Mouse (Mus musculus) lung, embryonic 14.5 days (tissue): Measurements from ENCODE around the gene Cryaa. TPM values are rescaled to one million over a fixed set of nuclear protein-coding genes. Genes with fewer than 3 reads are reported as not detected.
A peak's percentile ranks its signal among the peaks of the same experiment; 100 is the strongest.

ENCODE experiments used
- ATAC-seq: fragments of 200-750 bp; cut with Nextera tagmentation; 2 replicates; pipeline ENCODE4 v1.8.0; 2017; ENCODE audit warnings: mild to moderate bottlenecking, moderate TSS enrichment, moderate library complexity; ENCODE audit not compliant: insufficient read depth
- DNase-seq: peaks from one replicate; pipeline ENCODE4 v3.0.0-alpha.2; 2015
- H3K27ac ChIP-seq: fragments of 300-500 bp; sonication (generic); 2 replicates; pipeline ENCODE4 v1.5.1; 2014; ENCODE audit warnings: low read depth, mild to moderate bottlenecking, moderate library complexity
- H3K27me3 ChIP-seq: fragments of 300-500 bp; sonication (generic); 2 replicates; pipeline ENCODE4 v1.6.1; 2014; ENCODE audit warnings: low read length, control low read depth; ENCODE audit not compliant: insufficient read depth
- H3K36me3 ChIP-seq: fragments of 300-500 bp; sonication (generic); 2 replicates; pipeline ENCODE4 v1.6.1; 2014; ENCODE audit warnings: control low read depth; ENCODE audit not compliant: insufficient read depth
- H3K4me1 ChIP-seq: fragments of 300-500 bp; sonication (generic); 2 replicates; pipeline ENCODE4 v1.6.1; 2014; ENCODE audit warnings: antibody characterized with exemption, control low read depth; ENCODE audit not compliant: insufficient read depth
- H3K4me2 ChIP-seq: fragments of 300-500 bp; sonication (generic); 2 replicates; pipeline ENCODE4 v1.6.1; 2014; ENCODE audit warnings: mild to moderate bottlenecking
- H3K4me3 ChIP-seq: fragments of 300-500 bp; sonication (generic); 2 replicates; pipeline ENCODE4 v1.5.1; 2014; ENCODE audit warnings: low read depth, low read length
- H3K9ac ChIP-seq: fragments of 300-500 bp; sonication (generic); 2 replicates; pipeline ENCODE4 v1.6.1; 2014
- H3K9me3 ChIP-seq: fragments of 300-500 bp; sonication (generic); 2 replicates; pipeline ENCODE4 v1.6.1; 2016; ENCODE audit warnings: low read depth, low read length, control low read depth
- CTCF ChIP-seq: IDR thresholded peaks from 2 replicates; pipeline ENCODE4 v1.5.1; 2016; ENCODE audit warnings: antibody characterized with exemption, low read depth
- whole genome bisulfite sequencing: fragments of 180-500 bp; shearing (Covaris S2); extraction: QIAGEN DNeasy Blood & Tissue Kit; methylation state at CpG from one replicate; pipeline ENCODE4 v1.1.7; 2014; 5-methylcytosine and 5-hydroxymethylcytosine counted together
- polyA plus RNA-seq: library from polyadenylated mRNA; unstranded; fragments of >200 nt; fragmentation: Nextera tagmentation; extraction: Ambion mirVana; gene quantifications from 2 replicates; pipeline ENCODE4 v1.2.1, GENCODE M21; 2014

The Cryaa gene
- not detected in 2 replicates for polyA plus RNA-seq

GRCm38 (mm10) chr17:31677507-31677906, at the start of gene Cryaa:
Gene Cryaa, plus strand, starts transcription at chr17:31677807.
- TF ChIP-seq CTCF = no peak
- DNase-seq = no peak
- Histone ChIP-seq H3K36me3 (no peaks in the 10 kb centered on the region), H3K27me3 (no peaks in the 10 kb centered on the region), H3K4me1 (no peaks in the 10 kb centered on the region), H3K27ac (no peak within 1 kb of the TSS), H3K9ac (no peak within 1 kb of the TSS), H3K9me3 (no peaks in the 10 kb centered on the region), H3K4me2 (no peak within 1 kb of the TSS), H3K4me3 (no peak within 1 kb of the TSS)
- ATAC-seq = no peak
- 64% methylated on average over 8 of the region's 8 CpGs for WGBS

- Histone ChIP-seq H3K27ac (no peak overlapping the region), H3K4me1 (no peaks in the 10 kb centered on the region), H3K9ac (no peak overlapping the region), H3K27me3 (no peaks in the 10 kb centered on the region), H3K36me3 (no peaks in the 10 kb centered on the region), H3K9me3 (no peaks in the 10 kb centered on the region), H3K4me2 (no peak overlapping the region), H3K4me3 (no peak overlapping the region)
- 92% methylated on average over 2 of the region's 2 CpGs for WGBS
- no peak for DNase-seq
- no peak for ATAC-seq
- TF ChIP-seq CTCF = no peak
Observed at GRCm38 (mm10) chr17:31627961-31628360, 49.6 kb upstream of the Cryaa start.

DNA sequence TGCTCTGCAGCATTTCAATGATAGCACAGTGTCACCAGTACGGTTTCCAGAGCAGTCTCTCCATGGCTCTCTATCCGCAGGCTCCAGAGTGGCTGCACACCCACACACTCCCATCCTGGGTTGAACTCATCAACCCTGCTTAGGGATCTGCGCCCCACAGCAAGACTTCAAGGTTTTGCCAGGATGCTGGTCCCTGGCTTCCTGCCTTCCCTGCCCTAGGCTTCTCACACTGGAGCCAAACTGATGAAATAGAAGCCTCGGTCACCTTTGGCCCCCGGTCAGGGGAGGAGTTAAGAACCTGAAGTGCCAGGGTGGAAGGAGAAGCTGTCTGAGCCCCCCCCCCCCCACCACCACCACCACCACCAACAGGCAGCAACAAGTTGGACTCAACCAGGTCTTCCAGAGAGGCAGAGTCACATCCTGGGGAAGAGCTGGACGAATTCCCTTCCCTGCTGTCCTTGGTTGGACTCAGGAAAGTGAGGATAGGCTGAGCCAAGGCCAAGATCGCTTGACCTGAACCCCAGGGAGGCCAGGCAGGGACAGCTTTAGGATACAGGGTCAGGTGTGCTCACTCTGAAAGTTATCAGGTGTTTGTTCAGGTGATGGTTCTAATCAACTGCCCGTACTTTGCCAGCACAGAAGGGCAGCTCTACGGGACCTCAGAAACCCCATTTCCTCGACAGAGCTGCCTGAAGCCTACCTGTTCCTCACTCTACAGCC, 46.4 kb upstream of the Cryaa start:
- H3K36me3 ChIP-seq = no peaks in the 10 kb centered on the region
- ATAC-seq = no peak
- no peak overlapping the region for H3K9ac ChIP-seq
- H3K4me1 ChIP-seq = no peaks in the 10 kb centered on the region
- no peak overlapping the region for H3K27ac ChIP-seq
- no peak overlapping the region for H3K4me2 ChIP-seq
- DNase-seq = no peak
- H3K9me3 ChIP-seq = no peaks in the 10 kb centered on the region
- TF ChIP-seq CTCF = no peak
- peaks cover 14% of the 10 kb centered on the region for H3K27me3 ChIP-seq
- no peak overlapping the region for H3K4me3 ChIP-seq
- WGBS = 69% methylated on average over 10 of the region's 10 CpGs

DNA sequence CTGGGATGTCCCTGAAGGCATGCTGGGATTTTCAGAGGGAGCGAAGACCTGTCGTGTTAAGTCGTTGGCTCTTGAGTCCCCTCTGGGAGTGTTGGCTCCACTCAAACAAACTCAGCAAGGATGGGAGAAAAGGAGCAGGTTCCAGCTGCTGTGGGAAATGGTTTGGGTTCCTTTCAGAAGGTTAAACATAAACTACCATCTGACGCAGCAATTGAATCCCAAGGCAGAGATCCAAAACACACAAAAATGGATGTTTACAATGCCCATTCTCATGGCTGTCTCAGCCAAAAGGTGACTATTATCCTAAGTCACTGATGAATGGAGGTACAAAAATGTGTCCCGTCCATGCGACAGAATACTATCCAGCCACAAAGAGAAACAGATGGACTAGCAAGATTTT, 44.6 kb upstream of the Cryaa start:
- Histone ChIP-seq H3K4me2 (no peak overlapping the region), H3K9ac (no peak overlapping the region), H3K9me3 (no peaks in the 10 kb centered on the region), H3K27ac (no peak overlapping the region), H3K36me3 (no peaks in the 10 kb centered on the region), H3K27me3 (peaks cover 22% of the 10 kb centered on the region), H3K4me3 (no peak overlapping the region), H3K4me1 (no peaks in the 10 kb centered on the region)
- ATAC-seq (no peak), DNase-seq (no peak)
- no peak for TF ChIP-seq CTCF
- WGBS = 64% methylated on average over 6 of the region's 6 CpGs

- Histone ChIP-seq H3K4me1 (no peaks in the 10 kb centered on the region), H3K27me3 (peaks cover 22% of the 10 kb centered on the region), H3K9me3 (no peaks in the 10 kb centered on the region), H3K27ac (no peak overlapping the region), H3K9ac (no peak overlapping the region), H3K36me3 (no peaks in the 10 kb centered on the region), H3K4me2 (no peak overlapping the region), H3K4me3 (no peak overlapping the region)
- TF ChIP-seq CTCF = no peak
- DNase-seq (no peak), ATAC-seq (no peak)
- 81% methylated on average over 5 of the region's 5 CpGs for WGBS
Observed at GRCm38 (mm10) chr17:31634896-31635295, 42.7 kb upstream of the Cryaa start.

DNA sequence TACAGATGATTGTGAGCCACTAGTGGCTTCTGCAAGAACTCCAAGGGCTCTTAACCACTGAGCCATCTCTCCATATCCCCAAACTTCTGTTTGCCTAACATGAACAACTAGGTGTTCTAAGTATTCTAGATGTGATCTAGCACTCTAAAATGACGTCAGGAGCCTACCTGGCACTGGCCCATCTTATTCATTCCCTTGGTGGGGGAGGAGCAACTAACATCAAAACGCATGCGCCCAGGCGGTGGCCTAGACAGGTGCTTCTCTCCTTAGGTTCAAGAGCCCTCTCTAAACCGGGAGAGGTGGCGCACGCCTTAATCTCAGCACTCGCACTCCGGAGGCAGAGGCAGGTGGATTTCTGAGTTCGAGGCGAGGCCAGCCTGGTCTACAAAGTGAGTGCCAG, 41.8 kb upstream of the Cryaa start:
- DNase-seq = no peak
- H3K9me3 ChIP-seq = no peaks in the 10 kb centered on the region
- H3K4me3 ChIP-seq = 0 out of 2 replicates have a peak overlapping the region, but pooled peaks have one; percentile 50
- WGBS = 46% methylated on average over 11 of the region's 11 CpGs
- TF ChIP-seq CTCF = no peak
- H3K9ac ChIP-seq = no peak overlapping the region
- no peak overlapping the region for H3K27ac ChIP-seq
- H3K36me3 ChIP-seq = no peaks in the 10 kb centered on the region
- peaks cover 22% of the 10 kb centered on the region for H3K27me3 ChIP-seq
- H3K4me2 ChIP-seq = peak overlapping the region; percentile 99
- no peaks in the 10 kb centered on the region for H3K4me1 ChIP-seq
- no peak for ATAC-seq

- ATAC-seq = peak; percentile 45
- WGBS = 3% methylated on average over 45 of the region's 45 CpGs
- no peaks in the 10 kb centered on the region for H3K9me3 ChIP-seq
- H3K9ac ChIP-seq = peak overlapping the region; percentile 49
- no peak for DNase-seq
- TF ChIP-seq CTCF = no peak
- H3K27ac ChIP-seq = no peak overlapping the region
- no peaks in the 10 kb centered on the region for H3K4me1 ChIP-seq
- H3K4me3 ChIP-seq = peak overlapping the region; percentile 50
- no peaks in the 10 kb centered on the region for H3K36me3 ChIP-seq
- peaks cover 22% of the 10 kb centered on the region for H3K27me3 ChIP-seq
- peak overlapping the region; percentile 99 for H3K4me2 ChIP-seq
Observed at GRCm38 (mm10) chr17:31636277-31636941, 41.2 kb upstream of the Cryaa start.
